Mouse (Mus musculus) heart, adult 2 months (tissue): ENCODE data around the gene Patl1.
"Not testable (repeated sequence)": the region's sequence is repeated elsewhere in the genome, so short reads cannot be mapped to it uniquely, and the experiment has no call there.

Experiments used
- CTCF ChIP-seq: fragments of 200-600 bp; IDR thresholded peaks from 2 replicates; pipeline ENCODE4 v1.8.1; 2022; ENCODE audit warnings: antibody characterized with exemption, mild to moderate bottlenecking, moderate library complexity
- EP300 ChIP-seq: fragments of 200-500 bp; IDR thresholded peaks from 2 replicates; pipeline ENCODE4 v1.6.1; 2011; ENCODE audit warnings: low read depth, low read length, control low read depth; ENCODE audit not compliant: insufficient read depth

DNA sequence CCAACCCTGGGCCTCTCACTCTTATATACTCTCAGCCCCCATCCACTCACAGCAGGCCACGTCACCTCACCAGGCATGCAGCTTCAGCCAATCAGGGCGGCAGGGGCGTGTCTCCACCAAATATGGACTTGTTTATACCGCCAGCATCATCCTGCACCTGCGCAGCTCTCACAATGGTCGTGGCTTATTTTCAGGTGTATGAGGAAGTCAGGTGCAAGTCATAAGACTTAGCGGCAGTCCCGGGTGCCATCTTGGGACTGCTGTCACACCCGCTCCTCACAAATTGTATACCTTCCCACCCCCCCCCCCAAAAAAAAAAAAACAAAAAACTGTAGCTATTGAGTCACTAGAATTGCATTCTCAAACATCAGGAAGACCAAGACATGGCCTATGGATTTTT lies 34.3 kb downstream of the Patl1 start:
- TF ChIP-seq CTCF, EP300: not testable (repeated sequence)
